In genomic region chr17:34722238-34722637, GRCm38 (mm10) we compare ENCODE assay signal across 3 mouse cellular contexts. TPM values are rescaled to one million over a fixed set of nuclear protein-coding genes. Genes with fewer than 3 reads are reported as not detected.
"Had no signal": no experiment of that assay in that cellular context is flagged by ENCODE, and none has a peak within 500 bp of the region (broad histone marks: within the 10 kb centered on the region; RNA-seq: fewer than 3 reads in every experiment).

No protein-coding gene starts in this region.

RNA-seq across cellular contexts. Expression of gene C4b, which starts 21.4 kb away (rescaled TPM):
- polyA plus RNA-seq: neural tube, embryonic 13.5 days; neural tube, embryonic 14.5 days had no signal

RNA-seq across cellular contexts. Expression of gene Tnxb, which starts 51.9 kb away (rescaled TPM):
- total RNA-seq: neutrophil, adult 5-6 weeks had no signal
